Mouse (Mus musculus) v-Abl transformed pro-B cells (cell line): Measurements from ENCODE around the gene Dgke.

Experiments
- in situ Hi-C, 2 experiments: fragments of 400-800 bp; cut with MboI; formaldehyde crosslinking; loops; one replicate each; pipeline ENCODE4 v1.15.1; 2025; ENCODE audit not compliant: unreplicated experiment in 2 of 2

Gene Dgke

DNA sequence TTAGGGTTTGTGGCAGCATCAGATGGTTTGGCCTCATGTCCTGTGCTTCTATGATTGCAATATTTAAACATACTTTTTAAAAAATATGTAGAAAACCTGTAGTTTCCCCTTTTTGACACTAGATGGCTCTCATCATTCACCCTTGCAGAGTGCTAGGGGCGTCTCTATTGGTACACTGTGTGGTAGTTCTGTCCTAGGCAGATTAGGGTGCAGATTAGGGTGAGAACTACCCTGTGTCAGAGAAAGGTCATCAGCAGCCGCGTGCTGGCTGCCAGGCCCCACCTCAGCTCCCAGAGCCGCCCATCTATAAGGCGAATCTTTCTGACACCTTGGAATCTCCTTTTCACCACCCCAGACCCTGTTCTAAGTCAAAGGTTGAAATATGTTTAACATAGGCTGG, 77.1 kb downstream of the Dgke start:
- in situ Hi-C loops, result loop anchor here (25.0 kb wide), 3 partner anchors 323 to 998 kb away; partner anchors contain the start of gene Nog (in 1 of the 2)

- in situ Hi-C loops, result loop anchor here (25.0 kb wide), 3 partner anchors 323 to 998 kb away; partner anchors contain the start of gene Nog (in 1 of the 2)
These were observed 77.7 kb downstream of the Dgke start for GRCm38 (mm10) chr11:88988956-88989355.

DNA sequence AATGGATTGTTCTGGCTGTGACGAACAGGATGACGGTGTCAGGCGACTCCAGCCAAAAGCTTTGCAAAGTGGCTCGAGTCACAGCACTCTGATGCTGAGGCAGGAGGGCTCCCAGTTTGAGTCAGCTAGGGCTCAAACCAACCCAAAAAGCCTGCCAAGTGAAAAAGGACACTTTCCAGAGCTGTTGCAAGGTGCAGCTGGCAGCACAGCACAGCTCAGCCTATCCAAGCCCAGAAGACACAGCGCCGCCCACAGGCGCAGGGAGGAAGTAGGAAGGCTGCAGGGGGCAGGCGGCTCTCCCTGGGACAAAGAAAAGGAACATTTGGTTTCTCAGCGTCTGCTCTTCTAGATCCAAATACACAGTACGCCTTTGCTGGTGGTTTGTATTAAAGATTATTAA, 80.0 kb downstream of the Dgke start:
- in situ Hi-C loops, result loop anchor here (25.0 kb wide), 3 partner anchors 326 to 1001 kb away; partner anchors contain the start of gene Nog (in 1 of the 2)
